Mouse (Mus musculus) thymus, postnatal 10 days (tissue): Measurements from ENCODE around the gene Sirt2.
A peak's percentile ranks its signal among the peaks of the same experiment; 100 is the strongest.

Experiments used
- DNase-seq, 2 experiments: peaks; one replicate each; pipeline ENCODE4 v3.0.0; 2021; ENCODE audit warnings: low spot score in 2 of 2

The Sirt2 gene

GRCm38 (mm10) chr7:28766910-28767309, 375 bp downstream of the Sirt2 start:
- DNase-seq = no peak

- no peak for DNase-seq
Measured at GRCm38 (mm10) chr7:28767462-28767965, 979 bp downstream of the Sirt2 start, which contains the start of gene Nfkbib. Gene Nfkbib (minus strand): TSS chr7:28767512.

- DNase-seq = no peak
Measured at GRCm38 (mm10) chr7:28769414-28769958, 3.0 kb downstream of the Sirt2 start.

- DNase-seq = no peak
Measured at GRCm38 (mm10) chr7:28770309-28770708, 3.8 kb downstream of the Sirt2 start.

GRCm38 (mm10) chr7:28771867-28772266, 5.3 kb downstream of the Sirt2 start:
- DNase-seq = no peak

GRCm38 (mm10) chr7:28773163-28773562, 6.6 kb downstream of the Sirt2 start:
- DNase-seq = no peak

GRCm38 (mm10) chr7:28774164-28774563, 7.6 kb downstream of the Sirt2 start:
- no peak for DNase-seq

GRCm38 (mm10) chr7:28775129-28775528, 8.6 kb downstream of the Sirt2 start:
- DNase-seq = no peak

GRCm38 (mm10) chr7:28778825-28779224, 12.3 kb downstream of the Sirt2 start:
- DNase-seq = no peak

- DNase-seq = peak; percentile 91 to 96
Measured at GRCm38 (mm10) chr7:28780067-28780658, 13.6 kb downstream of the Sirt2 start.

GRCm38 (mm10) chr7:28780857-28781256, 14.3 kb downstream of the Sirt2 start:
- peak; percentile 67 to 76 for DNase-seq

- DNase-seq = peak; percentile 80 to 86
Measured at GRCm38 (mm10) chr7:28781261-28781663, 14.7 kb downstream of the Sirt2 start.

- DNase-seq = peak; percentile 49 to 66
Measured at GRCm38 (mm10) chr7:28785161-28785560, 18.6 kb downstream of the Sirt2 start.

GRCm38 (mm10) chr7:28787884-28788283, 21.3 kb downstream of the Sirt2 start:
- DNase-seq = no peak

- peak; percentile 67 to 75 for DNase-seq
Measured at GRCm38 (mm10) chr7:28788307-28789195, 22.0 kb downstream of the Sirt2 start, which contains the start of gene Rinl. Gene Rinl (plus strand): TSS chr7:28788969.

GRCm38 (mm10) chr7:28789235-28789634, 22.7 kb downstream of the Sirt2 start:
- DNase-seq = no peak

GRCm38 (mm10) chr7:28790066-28790806, 23.7 kb downstream of the Sirt2 start:
- no peak for DNase-seq

- DNase-seq = no peak
Measured at GRCm38 (mm10) chr7:28791706-28792105, 25.2 kb downstream of the Sirt2 start.

GRCm38 (mm10) chr7:28792391-28793185, 26.1 kb downstream of the Sirt2 start:
- DNase-seq = no peak

GRCm38 (mm10) chr7:28793834-28794233, 27.3 kb downstream of the Sirt2 start:
- DNase-seq = peak; percentile 61 to 71

- DNase-seq = no peak
Measured at GRCm38 (mm10) chr7:28794496-28794895, 28.0 kb downstream of the Sirt2 start.
